Mouse (Mus musculus): ENCODE results near the gene Fgfr2. TPM values are rescaled to one million over a fixed set of nuclear protein-coding genes. Genes with fewer than 3 reads are reported as not detected.
A peak's percentile ranks its signal among the peaks of the same experiment; 100 is the strongest.

The Fgfr2 gene
- polyA plus RNA-seq, 1 experiment from 2014 or later, result 123 TPM

DNA sequence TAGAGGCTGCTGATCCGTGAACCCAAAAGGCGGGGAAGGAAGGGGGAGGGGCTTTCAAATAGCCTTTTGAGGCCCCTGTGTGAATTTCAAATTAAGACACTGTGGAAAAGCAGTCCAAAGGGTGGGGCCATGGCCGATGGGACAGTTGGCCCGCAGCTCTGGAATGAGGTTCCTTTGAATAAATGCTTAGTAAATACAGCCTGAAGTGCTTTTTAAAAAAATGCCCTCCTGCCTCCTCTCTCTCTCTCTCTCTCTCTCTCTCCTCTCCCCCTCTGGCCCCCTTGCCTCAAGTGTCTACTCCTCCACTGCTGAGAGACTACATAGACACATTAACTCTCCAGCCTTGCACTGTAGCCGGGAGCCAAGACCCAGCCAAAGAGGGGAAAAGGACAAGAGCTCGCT lies 2917.0 kb downstream of the Fgfr2 start:
- 0 out of 2 replicates have a peak, but pooled peaks have one; percentile 52 for ATAC-seq (ENCODE audit: low FRiP score, low read depth)
- H3K27ac ChIP-seq, result peak overlapping the region; percentile 86
- 36% methylated on average over 6 of the region's 6 CpGs for WGBS
- peaks cover 19% of the 10 kb centered on the region for H3K36me3 ChIP-seq
- H3K4me1 ChIP-seq, result peaks cover 84% of the 10 kb centered on the region
- H3K4me2 ChIP-seq (replicated peaks), result peak overlapping the region; percentile 21
- H3K9me3 ChIP-seq, result no peaks in the 10 kb centered on the region
- H3K27me3 ChIP-seq, result no peaks in the 10 kb centered on the region
- H3K9ac ChIP-seq, result no peak overlapping the region
- no peak overlapping the region for H3K4me3 ChIP-seq

DNA sequence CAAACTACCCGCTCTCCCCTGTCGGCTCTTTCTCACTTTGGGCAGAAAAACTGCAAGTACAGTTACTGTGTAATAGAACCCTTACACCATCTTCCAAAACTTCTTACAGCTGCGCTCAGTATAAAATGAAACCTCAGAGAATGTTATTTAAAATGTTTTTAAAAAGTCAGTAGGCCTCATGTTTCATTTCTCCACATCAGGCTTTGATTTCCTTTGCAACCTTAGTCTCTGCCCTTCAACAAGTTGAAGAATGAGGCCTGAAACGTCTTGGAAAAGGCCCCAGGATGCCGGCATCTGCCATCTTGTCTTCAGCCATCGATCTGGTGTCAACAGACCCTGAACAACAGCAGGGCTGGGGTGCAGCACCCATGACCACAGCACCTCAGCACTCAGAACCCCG lies 2918.0 kb downstream of the Fgfr2 start:
- ATAC-seq (ENCODE audit: low FRiP score, low read depth), result no peak
- Histone ChIP-seq H3K9ac (no peak overlapping the region), H3K27ac (peak overlapping the region; percentile 86), H3K4me2 (replicated peaks) (peak overlapping the region; percentile 27), H3K36me3 (peaks cover 24% of the 10 kb centered on the region), H3K27me3 (no peaks in the 10 kb centered on the region), H3K4me1 (peaks cover 80% of the 10 kb centered on the region), H3K4me3 (no peak overlapping the region), H3K9me3 (no peaks in the 10 kb centered on the region)
- WGBS, result 52% methylated on average over 7 of the region's 7 CpGs

DNA sequence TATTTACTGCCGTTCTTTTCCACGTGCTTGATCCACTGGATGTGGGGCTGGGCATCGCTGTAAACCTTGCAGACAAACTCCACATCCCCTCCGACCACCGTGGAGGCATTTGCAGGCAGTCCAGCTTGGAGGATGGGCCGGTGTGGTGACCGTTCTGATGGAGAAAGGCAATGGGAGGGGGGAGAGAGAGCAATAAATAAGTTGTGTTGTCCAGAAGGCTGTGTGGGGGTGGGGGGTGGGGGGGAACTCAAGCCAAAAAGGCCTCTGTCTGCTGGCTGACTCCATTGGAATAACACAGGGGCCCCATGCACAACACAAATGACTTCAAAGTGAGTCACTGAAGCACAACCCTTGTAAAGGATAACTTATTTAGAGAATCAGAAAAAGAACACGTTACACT lies 2922.1 kb downstream of the Fgfr2 start:
- 39% methylated on average over 8 of the region's 8 CpGs for WGBS
- Histone ChIP-seq H3K9ac (no peak overlapping the region), H3K27ac (no peak overlapping the region; the same call in 1 of the 2 replicates)

DNA sequence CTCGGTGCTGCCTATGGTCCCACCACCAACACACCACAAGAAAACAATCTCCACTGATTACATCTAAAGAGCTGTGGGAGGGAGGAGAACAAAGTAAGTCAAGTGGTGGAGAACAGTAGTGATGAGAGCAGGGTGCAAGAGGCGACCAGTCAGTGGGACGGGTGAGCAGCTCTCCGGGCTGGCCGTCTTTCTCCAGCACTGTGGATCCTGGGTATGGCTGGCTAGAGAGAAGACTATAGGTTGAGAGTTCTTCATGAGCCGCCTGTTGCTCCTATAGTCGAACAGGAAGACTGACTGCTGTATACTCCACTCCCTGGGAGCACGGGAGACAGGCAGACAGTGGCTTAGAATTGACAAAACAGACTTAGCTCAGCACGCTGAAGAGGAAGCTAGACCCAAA lies 2923.2 kb downstream of the Fgfr2 start:
- no peak overlapping the region for H3K27ac ChIP-seq
- H3K4me3 ChIP-seq, result no peak overlapping the region
- H3K9ac ChIP-seq, result no peak overlapping the region
- H3K9me3 ChIP-seq, result no peaks in the 10 kb centered on the region
- peaks cover 56% of the 10 kb centered on the region for H3K4me1 ChIP-seq
- H3K4me2 ChIP-seq (replicated peaks), result no peak overlapping the region
- H3K36me3 ChIP-seq, result peaks cover 42% of the 10 kb centered on the region
- no peaks in the 10 kb centered on the region for H3K27me3 ChIP-seq
- WGBS, result 88% methylated on average over 9 of the region's 9 CpGs
- no peak for ATAC-seq (ENCODE audit: low FRiP score, low read depth)

More for the DNA sequence above, 2922.1 kb downstream of the Fgfr2 start:
- no peaks in the 10 kb centered on the region for H3K27me3 ChIP-seq
- ATAC-seq (ENCODE audit: low FRiP score, low read depth), result no peak
- H3K9me3 ChIP-seq, result no peaks in the 10 kb centered on the region
- H3K36me3 ChIP-seq, result peaks cover 31% of the 10 kb centered on the region
- no peak overlapping the region for H3K4me3 ChIP-seq
- no peak overlapping the region for H3K4me2 ChIP-seq (replicated peaks)
- H3K4me1 ChIP-seq, result peaks cover 61% of the 10 kb centered on the region

DNA sequence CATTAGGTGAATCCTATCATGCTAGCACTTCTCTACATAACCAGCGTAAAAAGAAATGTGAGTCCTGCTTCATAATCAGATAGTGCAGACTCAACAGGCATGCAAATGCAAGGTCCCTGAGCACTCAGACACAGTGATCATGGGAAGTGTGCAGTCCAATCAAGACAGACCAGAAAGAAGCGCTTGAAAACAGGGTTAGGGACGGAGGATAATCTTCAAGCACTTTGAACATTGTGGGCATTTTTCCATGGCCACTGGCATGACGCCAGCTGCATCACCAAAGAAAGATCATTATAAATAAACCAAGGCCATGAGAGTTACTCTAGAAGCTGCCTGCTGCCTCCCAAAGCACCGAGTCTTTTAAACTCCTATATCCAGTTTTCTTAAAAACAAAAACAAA lies 2923.8 kb downstream of the Fgfr2 start:
- H3K36me3 ChIP-seq, result peaks cover 49% of the 10 kb centered on the region
- WGBS, result 84% methylated on average over 5 of the region's 5 CpGs
- no peak overlapping the region for H3K4me3 ChIP-seq
- H3K4me1 ChIP-seq, result peaks cover 54% of the 10 kb centered on the region
- ATAC-seq (ENCODE audit: low FRiP score, low read depth), result no peak
- no peak overlapping the region for H3K9ac ChIP-seq
- no peaks in the 10 kb centered on the region for H3K9me3 ChIP-seq
- H3K27me3 ChIP-seq, result no peaks in the 10 kb centered on the region
- no peak overlapping the region for H3K27ac ChIP-seq
- H3K4me2 ChIP-seq (replicated peaks), result no peak overlapping the region

DNA sequence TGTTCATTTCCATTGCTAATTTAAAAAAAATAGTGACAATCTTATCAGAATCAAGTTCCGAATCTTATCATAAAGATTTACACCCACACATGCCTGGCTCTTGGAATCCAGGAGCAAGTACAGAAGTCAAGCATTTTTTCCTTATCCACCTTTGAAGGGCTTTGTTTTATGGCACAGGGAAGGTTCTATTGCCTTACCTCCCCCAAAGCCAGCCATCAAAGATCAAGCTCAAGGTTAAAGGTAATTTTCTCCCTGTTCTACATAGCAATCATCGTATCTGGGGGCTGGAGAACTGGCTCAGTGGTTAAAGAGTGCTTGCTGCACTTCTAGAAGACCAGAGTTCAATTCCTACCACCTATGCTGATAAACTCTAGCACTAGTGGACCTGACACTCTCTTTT lies 2928.1 kb downstream of the Fgfr2 start:
- H3K27ac ChIP-seq, result no peak overlapping the region
- no peak overlapping the region for H3K4me2 ChIP-seq (replicated peaks)
- H3K36me3 ChIP-seq, result peaks cover 60% of the 10 kb centered on the region
- H3K27me3 ChIP-seq, result no peaks in the 10 kb centered on the region
- H3K4me3 ChIP-seq, result no peak overlapping the region
- no peaks in the 10 kb centered on the region for H3K9me3 ChIP-seq
- whole genome bisulfite sequencing, result 80% methylated on average over 2 of the region's 2 CpGs
- no peak overlapping the region for H3K9ac ChIP-seq
- no peak for ATAC-seq (ENCODE audit: low FRiP score, low read depth)
- peaks cover 52% of the 10 kb centered on the region for H3K4me1 ChIP-seq

DNA sequence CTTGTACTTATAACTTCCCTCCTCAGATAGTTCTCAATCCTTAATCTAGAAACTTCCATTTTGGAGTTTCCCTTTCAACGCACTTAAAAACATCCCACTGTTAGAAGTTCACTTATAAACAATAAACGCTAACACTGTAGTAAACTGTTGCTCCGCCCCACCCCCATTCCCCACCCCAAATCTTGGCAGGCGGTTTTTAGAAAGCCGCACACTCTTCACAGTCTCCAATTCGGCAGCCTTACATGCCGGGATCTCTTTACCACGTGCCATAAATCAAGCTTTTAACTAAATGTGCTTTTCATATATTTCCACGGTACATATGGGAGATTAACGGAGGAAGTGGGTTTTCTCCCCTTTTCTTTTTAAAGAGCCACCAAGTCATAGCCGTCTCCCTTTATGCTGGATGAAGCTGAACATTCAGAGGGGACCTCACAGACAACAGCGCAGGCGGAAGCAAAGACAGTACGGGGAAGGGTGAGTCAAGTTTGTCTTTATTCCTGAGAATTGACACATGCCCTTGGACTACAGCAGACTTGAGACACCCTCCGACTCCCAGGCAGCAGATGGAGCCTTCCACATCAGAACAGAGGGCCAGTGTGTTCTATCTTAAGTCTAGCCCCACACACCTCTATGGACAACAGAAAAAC lies 2932.7 kb downstream of the Fgfr2 start:
- peak; percentile 79 for ATAC-seq (ENCODE audit: low FRiP score, low read depth)
- H3K4me1 ChIP-seq, result peaks cover 62% of the 10 kb centered on the region
- no peak overlapping the region; the same call in 1 of the 2 replicates for H3K4me3 ChIP-seq
- H3K9ac ChIP-seq, result peak overlapping the region; percentile 35; the same call in 1 of the 2 replicates
- peaks cover 59% of the 10 kb centered on the region for H3K36me3 ChIP-seq
- H3K4me2 ChIP-seq (replicated peaks), result peak overlapping the region; percentile 51
- no peaks in the 10 kb centered on the region; the same call in 1 of the 2 replicates for H3K27me3 ChIP-seq
- 15% methylated on average over 15 of the region's 15 CpGs for WGBS
- peak overlapping the region; percentile 85 for H3K27ac ChIP-seq
- H3K9me3 ChIP-seq, result no peaks in the 10 kb centered on the region

DNA sequence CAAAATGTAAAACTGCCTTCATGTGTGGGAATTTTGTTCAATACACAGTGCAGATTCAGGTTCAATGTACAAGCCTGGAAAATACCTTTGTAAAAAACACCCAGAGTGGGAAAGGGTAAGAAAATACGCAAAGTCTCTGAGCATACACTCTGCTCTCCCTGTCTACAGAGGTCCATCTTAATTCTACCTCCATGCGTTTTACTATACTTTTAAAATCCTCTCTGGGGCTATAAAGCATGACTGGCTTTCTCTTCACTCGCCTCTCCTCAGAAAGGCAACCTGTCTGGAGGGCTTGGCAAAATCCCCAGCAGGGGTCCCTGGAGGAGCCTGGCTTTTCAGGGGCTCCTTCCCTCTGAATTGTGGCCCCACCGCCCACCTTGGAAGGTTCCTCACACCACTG lies 2933.2 kb downstream of the Fgfr2 start:
- no peak overlapping the region for H3K9ac ChIP-seq
- H3K4me3 ChIP-seq, result no peak overlapping the region
- 13% methylated on average over 4 of the region's 4 CpGs for WGBS
- H3K4me1 ChIP-seq, result peaks cover 66% of the 10 kb centered on the region
- H3K27ac ChIP-seq, result peak overlapping the region; percentile 85
- peak overlapping the region; percentile 51 for H3K4me2 ChIP-seq (replicated peaks)
- no peaks in the 10 kb centered on the region; the same call in 1 of the 2 replicates for H3K27me3 ChIP-seq
- ATAC-seq (ENCODE audit: low FRiP score, low read depth), result peak; percentile 88
- H3K36me3 ChIP-seq, result peaks cover 58% of the 10 kb centered on the region
- no peaks in the 10 kb centered on the region for H3K9me3 ChIP-seq

DNA sequence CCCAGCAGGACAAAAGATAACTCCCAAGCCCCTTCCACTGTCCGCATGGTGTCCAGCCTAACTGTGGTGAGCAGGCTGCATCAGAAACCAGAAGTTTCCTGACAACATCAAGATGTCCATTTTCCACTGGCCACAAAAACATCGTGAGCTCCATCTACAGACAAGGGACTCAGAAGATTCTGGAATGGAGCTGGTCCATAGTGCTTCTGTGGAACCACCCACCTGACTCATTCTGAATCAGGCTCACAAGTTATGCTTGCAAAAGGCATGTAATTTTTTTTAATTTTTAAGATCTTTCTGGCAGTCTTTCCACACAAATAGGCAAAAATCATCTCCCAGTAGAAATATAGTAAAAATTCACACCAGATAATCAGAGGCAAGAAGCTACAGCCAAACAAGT lies 2935.0 kb downstream of the Fgfr2 start:
- peaks cover 69% of the 10 kb centered on the region for H3K4me1 ChIP-seq
- H3K36me3 ChIP-seq, result peaks cover 57% of the 10 kb centered on the region
- no peak for ATAC-seq (ENCODE audit: low FRiP score, low read depth)
- H3K4me2 ChIP-seq (replicated peaks), result no peak overlapping the region
- H3K9me3 ChIP-seq, result no peaks in the 10 kb centered on the region
- no peak overlapping the region for H3K9ac ChIP-seq
- no peak overlapping the region for H3K27ac ChIP-seq
- no peaks in the 10 kb centered on the region; the same call in 1 of the 2 replicates for H3K27me3 ChIP-seq
- H3K4me3 ChIP-seq, result no peak overlapping the region
- 90% methylated on average over 2 of the region's 2 CpGs for WGBS

DNA sequence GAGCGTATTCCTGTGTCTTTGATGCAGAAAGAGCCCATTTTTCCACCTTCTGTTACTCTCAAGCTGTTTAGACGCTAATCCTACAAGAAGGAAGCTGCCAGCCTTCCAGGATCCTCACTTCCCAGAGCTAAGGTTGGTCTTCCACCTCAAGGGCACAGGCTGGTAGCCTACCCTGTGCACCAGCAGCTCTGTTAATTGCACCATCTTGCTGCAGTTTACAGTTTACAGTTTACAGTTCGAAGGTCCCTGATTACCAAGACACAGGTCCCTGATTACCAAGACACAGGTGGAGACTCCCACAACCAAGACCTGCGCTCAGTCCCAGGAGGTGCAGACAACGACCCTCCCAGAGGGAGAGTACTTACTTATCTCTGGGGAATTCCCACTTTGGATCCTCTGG lies 2938.3 kb downstream of the Fgfr2 start:
- no peak overlapping the region for H3K4me2 ChIP-seq (replicated peaks)
- no peak overlapping the region for H3K4me3 ChIP-seq
- no peaks in the 10 kb centered on the region for H3K9me3 ChIP-seq
- peaks cover 68% of the 10 kb centered on the region for H3K36me3 ChIP-seq
- WGBS, result 78% methylated on average over 5 of the region's 5 CpGs
- no peak for ATAC-seq (ENCODE audit: low FRiP score, low read depth)
- no peak overlapping the region for H3K9ac ChIP-seq
- H3K4me1 ChIP-seq, result peaks cover 53% of the 10 kb centered on the region
- H3K27me3 ChIP-seq, result no peaks in the 10 kb centered on the region; the same call in 1 of the 2 replicates
- peak overlapping the region; percentile 88 for H3K27ac ChIP-seq

DNA sequence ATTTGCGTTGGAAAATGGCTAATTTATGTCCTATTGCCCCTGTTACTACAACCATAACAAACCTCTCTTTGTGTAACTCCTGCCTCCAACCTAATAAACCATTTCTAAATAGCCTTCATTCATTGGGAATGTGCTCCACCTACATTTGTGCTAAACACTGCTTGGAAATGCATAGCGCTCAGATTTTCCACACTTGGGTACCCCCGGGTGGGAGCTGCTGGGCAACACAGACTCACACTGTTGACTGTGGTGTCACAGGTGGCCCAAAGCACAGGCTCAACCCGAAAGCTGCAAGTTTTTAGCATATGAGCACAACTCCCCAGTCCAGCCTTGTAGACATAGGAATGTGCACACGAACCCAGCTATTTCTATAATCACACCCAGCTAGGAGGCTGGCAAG lies 2939.2 kb downstream of the Fgfr2 start:
- H3K36me3 ChIP-seq, result peaks cover 72% of the 10 kb centered on the region
- peaks cover 45% of the 10 kb centered on the region for H3K4me1 ChIP-seq
- H3K9ac ChIP-seq, result no peak overlapping the region
- no peaks in the 10 kb centered on the region; the same call in 1 of the 2 replicates for H3K27me3 ChIP-seq
- 51% methylated on average over 5 of the region's 5 CpGs for WGBS
- no peaks in the 10 kb centered on the region for H3K9me3 ChIP-seq
- H3K4me3 ChIP-seq, result no peak overlapping the region
- peak overlapping the region; percentile 89 for H3K27ac ChIP-seq
- ATAC-seq (ENCODE audit: low FRiP score, low read depth), result peak; percentile 88
- H3K4me2 ChIP-seq (replicated peaks), result no peak overlapping the region

DNA sequence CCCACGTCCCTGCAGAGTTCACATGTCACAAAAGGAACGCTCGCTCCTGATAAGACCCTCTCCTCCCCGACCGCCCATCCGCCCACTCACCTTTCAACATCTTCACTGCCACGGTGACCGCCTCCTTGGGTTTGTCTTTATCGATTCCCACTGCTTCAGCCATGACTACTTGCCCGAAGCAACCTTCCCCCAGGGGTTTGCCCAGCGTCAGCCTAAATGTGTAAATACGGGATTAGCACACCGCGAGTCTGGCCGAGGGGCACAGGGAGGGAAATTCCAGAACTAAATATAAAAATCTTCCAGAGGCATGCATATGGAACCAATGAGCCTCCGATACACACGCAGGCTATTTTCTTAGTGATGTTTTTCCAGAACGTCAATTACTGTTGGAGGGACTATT lies 2940.6 kb downstream of the Fgfr2 start:
- Histone ChIP-seq H3K27me3 (no peaks in the 10 kb centered on the region; the same call in 1 of the 2 replicates), H3K4me2 (replicated peaks) (peak overlapping the region; percentile 54), H3K27ac (peak overlapping the region; percentile 89), H3K9me3 (no peaks in the 10 kb centered on the region), H3K9ac (peak overlapping the region; percentile 51; the same call in 1 of the 2 replicates), H3K36me3 (peaks cover 74% of the 10 kb centered on the region), H3K4me3 (peak overlapping the region; percentile 8; the same call in 1 of the 2 replicates), H3K4me1 (peaks cover 38% of the 10 kb centered on the region)
- 7% methylated on average over 18 of the region's 18 CpGs for WGBS
- ATAC-seq (ENCODE audit: low FRiP score, low read depth), result no peak

DNA sequence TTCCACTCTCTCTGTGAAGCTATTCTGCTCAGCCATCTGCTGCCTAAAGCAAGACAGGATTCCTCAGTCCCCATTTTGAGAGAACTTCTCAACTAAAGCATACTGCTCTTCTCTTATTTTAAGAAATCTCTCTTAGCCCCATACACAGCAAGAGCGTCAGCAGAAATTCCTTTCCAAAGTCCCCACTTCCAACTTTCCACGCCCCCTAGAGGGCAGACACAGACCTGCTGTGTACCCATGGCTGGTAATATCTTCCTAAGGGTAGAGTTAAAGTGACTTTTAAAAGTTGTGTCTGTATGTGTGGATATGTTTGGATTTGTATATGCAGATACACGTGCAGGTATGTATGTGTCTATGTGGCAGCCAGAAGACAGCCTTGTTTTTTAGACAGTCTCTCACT lies 2944.2 kb downstream of the Fgfr2 start:
- peaks cover 42% of the 10 kb centered on the region for H3K4me1 ChIP-seq
- no peak for ATAC-seq (ENCODE audit: low FRiP score, low read depth)
- no peak overlapping the region for H3K4me2 ChIP-seq (replicated peaks)
- no peak overlapping the region for H3K27ac ChIP-seq
- WGBS, result 62% methylated on average over 3 of the region's 3 CpGs
- no peaks in the 10 kb centered on the region for H3K27me3 ChIP-seq
- H3K9me3 ChIP-seq, result no peaks in the 10 kb centered on the region
- peaks cover 75% of the 10 kb centered on the region for H3K36me3 ChIP-seq
- no peak overlapping the region for H3K9ac ChIP-seq
- no peak overlapping the region for H3K4me3 ChIP-seq
